Mouse (Mus musculus) left cerebral cortex, postnatal 4 days (tissue): ENCODE results near the gene Tshz2. TPM values are rescaled to one million over a fixed set of nuclear protein-coding genes. Genes with fewer than 3 reads are reported as not detected.

Experiments used
- DNase-seq: peaks from one replicate; pipeline ENCODE4 v3.0.0-alpha.2; 2022
- intact Hi-C: fragments of 180-260 bp; cut with DNase I; formaldehyde crosslinking; loops from one replicate; pipeline ENCODE4 v1.15.1; 2025
- total RNA-seq, 2 experiments: library from RNA; stranded (reverse); gene quantifications; 2 replicates each; pipeline ENCODE4 v1.2.3; 2021

Gene Tshz2
- total RNA-seq, 2 experiments from 2014 or later: 29.9 to 52.3 TPM

- DNase-seq: no peak
- intact Hi-C loops: no loop called here
Measured at GRCm38 (mm10) chr2:170031872-170032271, 399.1 kb downstream of the Tshz2 start.

DNA sequence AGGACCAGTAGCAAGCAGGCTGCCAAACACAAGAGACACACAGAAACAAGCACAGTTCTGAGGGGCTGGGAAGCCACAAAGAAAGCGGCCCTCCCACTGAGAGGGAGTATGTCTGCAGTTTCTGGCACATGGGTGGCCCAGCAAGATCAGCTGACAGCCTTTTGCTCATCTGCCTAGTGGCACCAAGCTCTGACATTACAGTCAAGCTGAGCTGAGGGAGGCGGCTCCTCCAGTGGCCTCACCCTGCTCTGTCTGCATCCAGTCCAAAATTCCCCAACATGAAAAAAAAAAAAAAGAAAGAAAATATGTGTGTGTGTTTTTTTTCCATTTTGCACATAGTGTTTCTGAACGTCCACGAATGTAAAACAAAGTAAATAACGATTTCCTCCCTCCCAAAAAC is 400.4 kb downstream of the Tshz2 start:
- intact Hi-C loops: no loop called here
- no peak for DNase-seq

GRCm38 (mm10) chr2:170034794-170035193 is 402.0 kb downstream of the Tshz2 start:
- intact Hi-C loops: no loop called here
- DNase-seq: no peak

DNA sequence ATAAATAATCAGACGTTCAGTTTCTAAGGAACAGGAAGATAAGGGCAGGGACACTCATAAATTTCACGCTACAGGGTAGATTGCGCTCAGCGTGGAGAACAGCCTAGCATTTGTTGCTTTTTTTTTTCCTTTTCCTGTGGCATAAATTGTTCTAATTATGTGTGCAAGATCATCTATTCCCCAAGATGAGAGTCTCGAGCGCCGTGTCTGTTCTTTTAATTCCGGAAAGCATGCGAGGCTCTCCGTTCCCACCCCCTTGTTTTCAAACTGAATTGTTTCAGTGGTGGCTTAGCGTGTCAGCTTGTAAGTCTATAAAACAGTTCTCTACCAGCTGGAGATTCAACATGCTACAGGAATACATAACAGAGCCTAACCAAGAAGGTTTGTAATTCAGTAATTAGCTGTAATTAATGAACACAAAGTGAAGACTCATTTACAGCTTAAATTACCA is 404.0 kb downstream of the Tshz2 start:
- intact Hi-C loops: no loop called here
- no peak for DNase-seq

DNA sequence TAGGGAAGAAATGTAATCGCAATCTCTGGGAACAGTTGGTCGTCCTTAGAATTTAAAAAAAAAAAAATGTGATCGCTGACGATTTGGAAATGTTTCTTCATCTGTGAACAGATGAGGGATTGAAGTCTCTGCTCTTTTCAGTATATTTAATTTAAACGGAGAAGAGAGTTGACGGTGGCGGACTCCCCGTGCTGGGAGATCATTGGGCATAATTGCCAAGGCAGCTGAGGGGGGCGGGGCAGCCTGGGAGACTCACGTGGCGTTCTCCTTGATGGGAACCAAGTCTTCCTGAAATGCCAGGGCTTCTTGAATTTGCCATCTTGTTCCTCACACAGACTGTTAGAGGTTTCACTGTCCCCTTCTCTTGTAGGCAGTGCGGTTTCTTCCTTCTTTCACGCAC is 404.5 kb downstream of the Tshz2 start:
- intact Hi-C loops: no loop called here
- peak; percentile 47 for DNase-seq

DNA sequence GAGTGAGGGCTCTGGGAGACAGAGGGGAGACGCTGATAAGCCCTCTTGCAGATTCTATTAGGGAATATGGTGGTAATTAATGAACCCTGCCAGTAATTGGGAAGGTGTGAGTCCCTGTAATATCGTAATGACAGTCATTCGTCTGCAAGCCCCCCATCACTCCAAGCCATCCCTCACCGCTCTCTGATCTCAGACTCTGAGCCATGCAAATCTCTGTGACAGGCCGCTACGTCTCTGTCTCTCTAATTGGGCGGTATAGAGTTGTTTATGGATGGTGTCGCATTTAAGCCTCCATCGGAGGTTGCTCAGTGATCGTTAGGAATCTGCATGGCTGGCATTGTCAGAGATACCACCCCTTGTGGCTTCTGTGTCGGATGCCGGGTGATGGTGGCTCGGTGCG is 407.0 kb downstream of the Tshz2 start:
- intact Hi-C loops: no loop called here
- no peak for DNase-seq

GRCm38 (mm10) chr2:170041101-170041500 is 408.3 kb downstream of the Tshz2 start:
- no peak for DNase-seq
- intact Hi-C loops: no loop called here

DNA sequence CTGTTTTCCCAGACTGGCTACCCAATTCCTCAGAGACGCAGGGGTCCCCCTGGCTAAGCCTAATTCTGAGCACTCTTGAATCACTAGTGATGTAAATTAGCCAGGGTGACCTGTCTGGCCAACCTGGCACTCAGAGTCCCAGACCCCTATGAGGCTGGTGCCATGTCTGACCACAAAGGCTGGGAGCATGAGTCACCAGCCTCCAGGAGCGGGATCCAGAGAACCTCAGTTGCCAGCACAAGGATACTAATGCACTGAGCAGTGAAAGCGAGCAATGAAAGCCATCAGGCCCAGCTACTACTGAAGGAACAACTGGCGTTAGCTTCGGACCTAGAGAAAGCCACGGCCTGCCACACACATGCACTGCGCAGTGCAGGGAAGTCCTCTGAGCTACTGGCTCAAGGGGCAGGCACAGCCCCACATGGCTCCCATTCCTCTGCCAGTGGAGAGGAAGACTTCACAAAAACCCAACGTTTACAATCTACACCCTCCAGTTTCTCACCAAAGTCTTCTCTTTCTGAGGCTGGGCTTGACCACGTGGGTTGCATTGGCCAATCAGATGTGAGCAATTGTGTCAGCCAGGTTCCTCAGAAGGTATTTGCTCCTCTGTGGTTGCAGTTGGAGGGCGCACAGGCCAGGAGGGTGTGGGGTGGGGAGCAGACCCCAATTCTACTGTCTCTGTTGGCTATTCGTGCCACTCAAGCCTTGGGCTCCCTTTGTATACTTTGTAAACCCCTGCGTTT is 409.8 kb downstream of the Tshz2 start:
- intact Hi-C loops: no loop called here
- no peak for DNase-seq

GRCm38 (mm10) chr2:170043290-170043689 is 410.5 kb downstream of the Tshz2 start:
- no peak for DNase-seq

DNA sequence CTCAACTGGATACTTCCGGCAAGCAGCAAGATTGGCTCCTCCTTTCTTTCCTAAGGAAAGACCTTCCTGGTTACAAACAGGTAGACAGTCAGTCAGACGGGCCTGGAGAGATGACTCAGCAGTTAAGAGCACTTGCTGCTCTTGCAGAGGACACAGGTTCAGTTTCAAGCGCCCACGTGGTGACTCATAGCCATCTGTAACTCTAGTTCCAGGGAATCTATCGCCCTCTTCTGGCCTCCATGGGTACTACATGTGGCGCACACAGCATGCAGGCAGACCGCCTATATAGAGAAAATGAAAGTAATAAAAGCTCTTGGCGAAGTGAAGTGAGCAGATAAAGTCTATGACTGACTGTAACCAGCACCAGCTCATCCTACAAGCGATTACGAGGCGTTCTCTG is 413.1 kb downstream of the Tshz2 start:
- DNase-seq: no peak
- intact Hi-C loops: no loop called here

More at GRCm38 (mm10) chr2:170043290-170043689, 410.5 kb downstream of the Tshz2 start:
- intact Hi-C loops: no loop called here

GRCm38 (mm10) chr2:170046371-170047145 is 413.7 kb downstream of the Tshz2 start:
- DNase-seq: no peak
- intact Hi-C loops: no loop called here

- DNase-seq: no peak
- intact Hi-C loops: no loop called here
Measured at GRCm38 (mm10) chr2:170048831-170049230, 416.0 kb downstream of the Tshz2 start.

DNA sequence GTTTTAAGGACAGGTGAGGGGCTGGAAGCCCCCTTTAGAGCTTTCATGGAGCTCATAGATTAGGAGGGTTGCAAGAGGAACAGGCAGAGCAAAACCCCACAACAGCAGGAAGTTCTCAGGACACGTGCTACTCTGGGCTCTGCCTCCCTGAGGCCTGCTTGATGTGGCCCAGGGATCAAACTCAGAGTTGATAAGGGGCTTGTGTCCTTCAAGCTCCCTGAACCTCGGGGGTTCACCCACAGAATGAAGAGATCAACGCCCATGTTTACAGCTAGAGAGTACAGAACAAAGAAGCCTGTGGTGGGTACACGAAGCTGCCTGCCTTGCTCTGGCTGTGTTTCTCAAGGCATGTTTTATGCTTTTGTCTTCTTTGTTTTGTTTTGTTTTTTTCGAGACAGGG is 417.8 kb downstream of the Tshz2 start:
- intact Hi-C loops: no loop called here
- no peak for DNase-seq

GRCm38 (mm10) chr2:170051441-170051840 is 418.6 kb downstream of the Tshz2 start:
- no peak for DNase-seq
- intact Hi-C loops: no loop called here

- intact Hi-C loops: no loop called here
- no peak for DNase-seq
Measured at GRCm38 (mm10) chr2:170054943-170055342, 422.1 kb downstream of the Tshz2 start.

- intact Hi-C loops: no loop called here
- DNase-seq: peak; percentile 25
Measured at GRCm38 (mm10) chr2:170055413-170055812, 422.6 kb downstream of the Tshz2 start.

- DNase-seq: peak; percentile 74
- intact Hi-C loops: no loop called here
Measured at GRCm38 (mm10) chr2:170058774-170059173, 426.0 kb downstream of the Tshz2 start.

DNA sequence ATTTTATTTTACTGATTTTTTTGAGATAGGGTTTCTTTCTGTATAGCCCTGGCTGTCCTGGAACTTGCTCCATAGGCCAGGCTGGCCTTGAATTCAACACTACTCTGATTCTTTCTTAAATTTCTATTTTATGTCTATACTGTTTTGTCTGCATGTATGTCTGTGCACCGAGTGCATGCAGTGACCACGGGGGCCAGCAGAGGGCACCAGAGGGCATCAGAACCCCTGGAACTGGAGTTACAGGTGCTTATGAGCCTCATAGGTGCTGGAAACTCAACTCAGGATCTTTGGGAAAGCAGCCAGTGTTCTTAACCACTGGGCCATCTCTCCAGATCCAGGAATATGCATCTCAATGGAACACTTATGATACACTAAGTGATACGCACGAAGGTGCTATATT is 427.3 kb downstream of the Tshz2 start:
- DNase-seq: peak; percentile 40
- intact Hi-C loops: no loop called here

GRCm38 (mm10) chr2:170062378-170062777 is 429.6 kb downstream of the Tshz2 start:
- intact Hi-C loops: no loop called here
- DNase-seq: no peak

DNA sequence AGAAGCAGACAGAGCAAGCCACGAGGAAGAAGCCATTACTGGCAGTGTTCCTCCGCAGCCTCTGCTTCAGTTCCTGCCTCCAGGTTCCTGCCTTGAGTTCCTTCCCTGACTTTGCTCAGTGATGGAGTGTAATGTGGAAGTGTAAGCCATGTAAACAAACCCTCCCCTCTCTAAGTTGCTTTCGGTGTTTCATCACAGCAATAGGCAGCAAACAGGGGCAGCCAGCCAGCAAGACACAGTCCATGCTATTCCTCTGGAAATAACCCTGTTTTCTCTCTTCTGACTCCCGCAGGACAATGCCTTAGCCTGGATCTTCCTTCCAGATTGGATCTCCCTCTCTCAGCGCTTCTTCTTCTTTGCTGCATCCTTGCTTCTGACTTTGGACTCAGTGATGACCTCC is 437.2 kb downstream of the Tshz2 start:
- no peak for DNase-seq
- intact Hi-C loops: no loop called here

GRCm38 (mm10) chr2:170070641-170071241 is 437.9 kb downstream of the Tshz2 start:
- DNase-seq: no peak
- intact Hi-C loops: no loop called here
